Comparison of ENCODE assay signal across 13 mouse cellular contexts in genomic region chr8:108244636-108245494, GRCm38 (mm10).
A peak's percentile ranks its signal among the peaks of the same experiment; 100 is the strongest.
DNase-seq lines count a peak whose midpoint lies in the region; ATAC-seq lines count a peak whose summit lies in the region.
"Had no signal": no experiment of that assay in that cellular context is flagged by ENCODE, and none has a peak within 500 bp of the region (broad histone marks: within the 10 kb centered on the region; RNA-seq: fewer than 3 reads in every experiment).

No protein-coding gene starts in this region.

- H3K4me2 ChIP-seq in heart, embryonic 11.5 days, result peak overlapping the region; percentile 42
- peak overlapping the region; percentile 57 for H3K4me2 ChIP-seq in forebrain, embryonic 13.5 days
- peak overlapping the region; percentile 40 for H3K4me2 ChIP-seq in midbrain, embryonic 11.5 days
- H3K4me2 ChIP-seq: liver, embryonic 15.5 days had no signal

- intact Hi-C loops in heart, postnatal 36 days (cut with DNase I), result no loop called here
- intact Hi-C loops in left cerebral cortex, postnatal 36 days (cut with DNase I), result loop anchor here (5.0 kb wide), 2 partner anchors 288 to 462 kb away; no protein-coding TSS in a partner anchor

- 54% methylated on average over 17 of the region's 17 CpGs for WGBS in heart, embryonic 11.5 days (ENCODE audit: insufficient replicate concordance)
- WGBS in forebrain, embryonic 13.5 days, result 13% methylated on average over 17 of the region's 17 CpGs
- 16% methylated on average over 17 of the region's 17 CpGs for WGBS in midbrain, embryonic 11.5 days

- no peak for ATAC-seq in heart, embryonic 11.5 days (replicated peaks; ENCODE audit: insufficient number of reproducible peaks, low FRiP score, low TSS enrichment)
- peak; percentile 78 for ATAC-seq in forebrain, embryonic 13.5 days
- ATAC-seq in midbrain, embryonic 11.5 days (ENCODE audit: low FRiP score), result peak; percentile 76
- ATAC-seq in activated CD4-positive, CD25-positive, alpha-beta regulatory T cell, adult 4 months, result no peak

- no peaks in the 10 kb centered on the region for H3K36me3 ChIP-seq in heart, embryonic 11.5 days (ENCODE audit: control insufficient read depth, insufficient read depth, low read length)
- no peaks in the 10 kb centered on the region for H3K36me3 ChIP-seq in forebrain, embryonic 13.5 days (ENCODE audit: poor library complexity, severe bottlenecking)
- H3K36me3 ChIP-seq in midbrain, embryonic 11.5 days (ENCODE audit: control insufficient read depth, insufficient read depth, low read length), result no peaks in the 10 kb centered on the region
- H3K36me3 ChIP-seq: G1E; liver, embryonic 15.5 days had no signal

- H3K27ac ChIP-seq in heart, embryonic 11.5 days (ENCODE audit: low read depth, low read length), result no peak overlapping the region
- peak overlapping the region; percentile 90 for H3K27ac ChIP-seq in forebrain, embryonic 13.5 days
- H3K27ac ChIP-seq in midbrain, embryonic 11.5 days (ENCODE audit: low read depth, low read length), result peak overlapping the region; percentile 77
- H3K27ac ChIP-seq: left cerebral cortex, adult 2 months; liver, embryonic 15.5 days had no signal

- no peak for DNase-seq in heart, postnatal 36 days
- peak; percentile 28 for DNase-seq in embryo, embryonic 10 days (ENCODE audit: low spot score)
- peak; percentile 96 for DNase-seq in midbrain, embryonic 11.5 days (ENCODE audit: low spot score, missing footprints)
- DNase-seq in right cerebral cortex, postnatal 25 days, result no peak
- DNase-seq in left cerebral cortex, postnatal 36 days (ENCODE audit: low spot score in 2 of 2), result no peak
- DNase-seq: cerebellum, adult 11 months; kidney, postnatal 25 days had no signal

- no peak overlapping the region for H3K9ac ChIP-seq in heart, embryonic 11.5 days (ENCODE audit: low read depth, low read length)
- peak overlapping the region; percentile 30; the same call in 1 of the 2 replicates for H3K9ac ChIP-seq in forebrain, embryonic 13.5 days
- H3K9ac ChIP-seq in midbrain, embryonic 11.5 days (ENCODE audit: low read length), result peak overlapping the region; percentile 35
- H3K9ac ChIP-seq: liver, embryonic 15.5 days had no signal

- H3K27me3 ChIP-seq in heart, embryonic 11.5 days (ENCODE audit: control insufficient read depth, insufficient read depth, low read length), result no peaks in the 10 kb centered on the region
- peaks cover 26% of the 10 kb centered on the region for H3K27me3 ChIP-seq in forebrain, embryonic 13.5 days
- H3K27me3 ChIP-seq in midbrain, embryonic 11.5 days (ENCODE audit: control insufficient read depth, insufficient read depth, low read length), result no peaks in the 10 kb centered on the region

- peaks cover 5% of the 10 kb centered on the region; the same call in 1 of the 2 replicates for H3K4me1 ChIP-seq in heart, embryonic 11.5 days (ENCODE audit: control insufficient read depth, insufficient read depth, low read length)
- H3K4me1 ChIP-seq in forebrain, embryonic 13.5 days, result peaks cover 49% of the 10 kb centered on the region
- peaks cover 44% of the 10 kb centered on the region for H3K4me1 ChIP-seq in midbrain, embryonic 11.5 days (ENCODE audit: control insufficient read depth, insufficient read depth, low read length)
- H3K4me1 ChIP-seq: liver, embryonic 15.5 days had no signal

- H3K9me3 ChIP-seq in heart, embryonic 11.5 days (replicated peaks; ENCODE audit: control insufficient read depth, low read length), result no peaks in the 10 kb centered on the region
- no peaks in the 10 kb centered on the region for H3K9me3 ChIP-seq in forebrain, embryonic 13.5 days (replicated peaks)
- H3K9me3 ChIP-seq in midbrain, embryonic 11.5 days (ENCODE audit: control insufficient read depth, low read length), result no peaks in the 10 kb centered on the region
- H3K9me3 ChIP-seq: liver, embryonic 15.5 days had no signal

- H3K4me3 ChIP-seq in heart, embryonic 11.5 days (ENCODE audit: low read depth, low read length), result no peak overlapping the region
- H3K4me3 ChIP-seq in forebrain, embryonic 13.5 days, result peak overlapping the region; percentile 25
- peak overlapping the region; percentile 2 for H3K4me3 ChIP-seq in midbrain, embryonic 11.5 days (ENCODE audit: low read depth, low read length)
- H3K4me3 ChIP-seq: left cerebral cortex, adult 2 months; liver, embryonic 15.5 days had no signal

Comparison
In these comparisons a context has a peak if more than half of its experiments do, and no peak if none do; other contexts are left out.
1. ATAC-seq: peak in forebrain, embryonic 13.5 days (single experiment) and midbrain, embryonic 11.5 days (single experiment); none in heart, embryonic 11.5 days (single experiment) and activated CD4-positive, CD25-positive, alpha-beta regulatory T cell, adult 4 months (single experiment).
2. DNase-seq: peak in embryo, embryonic 10 days (single experiment) and midbrain, embryonic 11.5 days (single experiment); none in heart, postnatal 36 days (0 of 2), right cerebral cortex, postnatal 25 days (single experiment) and left cerebral cortex, postnatal 36 days (0 of 2).
3. Peak in every context shown above with its lines, with median percentiles within 50 percentile points of each other: H3K4me2 ChIP-seq.